Mouse (Mus musculus) cortical plate, adult 2 months (tissue): ENCODE results near the gene Lrrc14b.

Source experiments
- CTCF ChIP-seq: fragments of 200-500 bp; IDR thresholded peaks from 2 replicates; pipeline ENCODE4 v1.5.1; 2011; ENCODE audit warnings: mild to moderate bottlenecking, control low read depth, low read length; ENCODE audit not compliant: insufficient read depth; ENCODE audit errors: extremely low read depth
- POLR2A ChIP-seq: fragments of 200-500 bp; IDR thresholded peaks from 2 replicates; pipeline ENCODE4 v1.6.1; 2011; ENCODE audit warnings: mild to moderate bottlenecking, low read length, control low read depth; ENCODE audit not compliant: insufficient read depth; ENCODE audit errors: extremely low read depth

DNA sequence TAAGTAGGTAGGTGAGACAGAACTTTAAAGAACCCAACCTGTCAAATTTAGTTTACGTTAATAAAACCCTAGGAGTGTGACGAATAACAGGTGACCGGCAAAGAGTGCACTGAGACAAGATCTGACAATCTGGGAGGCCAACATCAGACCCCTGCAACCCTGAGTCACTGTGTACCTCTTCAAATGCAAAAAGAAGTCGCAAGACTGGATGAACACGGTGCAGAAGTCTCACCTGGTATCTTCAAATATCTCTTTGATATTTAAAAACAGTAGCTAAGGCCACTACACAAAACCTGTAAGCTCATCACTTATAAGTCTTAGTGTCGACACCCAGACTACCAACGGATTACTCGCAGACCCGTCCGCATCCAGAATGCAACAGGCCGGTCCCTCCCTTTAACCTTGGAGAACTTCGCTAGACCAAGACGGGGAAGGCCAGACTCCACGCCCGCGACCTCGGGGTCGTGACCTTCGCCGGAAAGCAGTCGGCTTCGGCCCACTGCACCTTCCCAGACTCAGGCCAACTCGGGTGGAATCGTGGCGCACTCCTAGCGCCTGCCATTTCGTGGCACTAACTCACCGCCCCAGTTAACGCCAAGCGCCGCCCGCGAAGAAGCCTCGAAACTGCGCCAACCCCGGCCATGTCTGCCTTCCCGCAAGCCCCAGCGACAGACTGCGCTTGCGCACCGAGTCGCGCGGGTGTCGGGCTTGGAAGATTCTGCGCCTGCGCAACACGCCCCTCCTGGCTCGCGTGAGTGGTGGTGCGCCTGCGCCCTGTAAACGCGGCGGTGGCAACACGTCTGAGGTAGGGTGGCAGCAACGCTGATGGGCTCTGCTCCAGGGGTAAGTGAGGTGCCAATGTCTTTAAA, 14.0 kb downstream of the Lrrc14b start, which contains the start of the genes Sdha and Ccdc127:
- TF ChIP-seq POLR2A (peak; percentile 94), CTCF (no peak)
